Mouse (Mus musculus) heart, adult 2 months (tissue): ENCODE measurements at regions not wholly inside any gene's neighbourhood (a gene's known extent, or its start where the extent isn't known, plus 50 kb on each side); places are given as distances from the start of the nearest gene placed in this dataset.

Experiments used
- CTCF ChIP-seq: fragments of 200-600 bp; IDR thresholded peaks from 2 replicates; pipeline ENCODE4 v1.8.1; 2022; ENCODE audit warnings: antibody characterized with exemption, mild to moderate bottlenecking, moderate library complexity
- POLR2A ChIP-seq: fragments of 200-500 bp; IDR thresholded peaks from 2 replicates; pipeline ENCODE4 v1.6.1; 2011; ENCODE audit warnings: mild to moderate bottlenecking, low read depth, low read length, control low read depth; ENCODE audit not compliant: insufficient read depth

- no peak for TF ChIP-seq CTCF
- TF ChIP-seq POLR2A: no peak
These were observed 106.3 kb upstream of the Lyplal1 start for GRCm38 (mm10) chr1:186223417-186223816.
